Mouse (Mus musculus) G1E (cell line): ENCODE measurements around the gene Grik1. TPM values are rescaled to one million over a fixed set of nuclear protein-coding genes. Genes with fewer than 3 reads are reported as not detected.

Experiments used
- ATAC-seq: 2 replicates; pipeline ENCODE4 v1.8.0; 2016; ENCODE audit warnings: mild to moderate bottlenecking; ENCODE audit not compliant: insufficient number of reproducible peaks, poor library complexity, low FRiP score, severe bottlenecking; ENCODE audit errors: extremely low read depth
- DNase-seq: peaks from one replicate; pipeline ENCODE4 v3.0.0; 2012; ENCODE audit warnings: low spot score
- H3K27me3 ChIP-seq: 2 replicates; pipeline ENCODE4 v1.6.1; 2012; ENCODE audit warnings: mild to moderate bottlenecking, low read length, inconsistent platforms; ENCODE audit not compliant: insufficient read depth
- H3K36me3 ChIP-seq: replicated peaks from 2 replicates; pipeline ENCODE3; 2012; ENCODE audit warnings: mild to moderate bottlenecking, inconsistent platforms
- H3K4me1 ChIP-seq: 2 replicates; pipeline ENCODE4 v1.6.1; 2012; ENCODE audit warnings: low read depth, low read length, inconsistent platforms, mixed read lengths; ENCODE audit not compliant: insufficient read depth
- H3K4me3 ChIP-seq: 2 replicates; pipeline ENCODE4 v1.5.1; 2012; ENCODE audit warnings: low read depth, mild to moderate bottlenecking, inconsistent platforms, low read length, moderate library complexity, mixed read lengths
- H3K9me3 ChIP-seq: replicated peaks from 2 replicates; pipeline ENCODE4 v1.6.1; 2012; ENCODE audit warnings: inconsistent platforms
- CTCF ChIP-seq: IDR thresholded peaks from 2 replicates; pipeline ENCODE4 v1.5.1; 2012; ENCODE audit warnings: low read depth, low read length, inconsistent platforms, mixed read lengths
- GATA1 ChIP-seq: IDR thresholded peaks from 2 replicates; pipeline ENCODE4 v1.6.1; 2012; ENCODE audit warnings: borderline replicate concordance, low read length, inconsistent platforms, mixed read lengths
- GATA2 ChIP-seq: IDR thresholded peaks from 2 replicates; pipeline ENCODE4 v1.6.1; 2012; ENCODE audit warnings: low read depth, low read length, inconsistent platforms, borderline replicate concordance
- POLR2AphosphoS5 ChIP-seq: IDR thresholded peaks from 2 replicates; pipeline ENCODE4 v1.6.1; 2012; ENCODE audit warnings: low read depth, low read length, inconsistent platforms; ENCODE audit not compliant: insufficient replicate concordance
- TAL1 ChIP-seq: conservative IDR thresholded peaks from 2 replicates; pipeline ENCODE4 v1.6.1; 2012; ENCODE audit warnings: low read depth, low read length, inconsistent platforms, mixed read lengths
- polyA plus RNA-seq: library from polyadenylated mRNA; stranded (reverse); fragments of >175 nt; gene quantifications from 2 replicates; pipeline ENCODE4 v1.2.3, GENCODE M21; 2012
- total RNA-seq, 2 experiments: library from RNA; stranded (forward) in 1 of 2; stranded (reverse) in 1 of 2; fragments of 200-1000 nt in 1 of 2; fragments of >200 nt in 1 of 2; fragmentation: Nextera tagmentation in 1 of 2; gene quantifications; 2 replicates each; pipeline ENCODE4 v1.2.3; 2014 to 2017

Grik1 gene
- total and polyA plus RNA-seq, 3 experiments: 0.05 TPM; not detected in 2

DNA sequence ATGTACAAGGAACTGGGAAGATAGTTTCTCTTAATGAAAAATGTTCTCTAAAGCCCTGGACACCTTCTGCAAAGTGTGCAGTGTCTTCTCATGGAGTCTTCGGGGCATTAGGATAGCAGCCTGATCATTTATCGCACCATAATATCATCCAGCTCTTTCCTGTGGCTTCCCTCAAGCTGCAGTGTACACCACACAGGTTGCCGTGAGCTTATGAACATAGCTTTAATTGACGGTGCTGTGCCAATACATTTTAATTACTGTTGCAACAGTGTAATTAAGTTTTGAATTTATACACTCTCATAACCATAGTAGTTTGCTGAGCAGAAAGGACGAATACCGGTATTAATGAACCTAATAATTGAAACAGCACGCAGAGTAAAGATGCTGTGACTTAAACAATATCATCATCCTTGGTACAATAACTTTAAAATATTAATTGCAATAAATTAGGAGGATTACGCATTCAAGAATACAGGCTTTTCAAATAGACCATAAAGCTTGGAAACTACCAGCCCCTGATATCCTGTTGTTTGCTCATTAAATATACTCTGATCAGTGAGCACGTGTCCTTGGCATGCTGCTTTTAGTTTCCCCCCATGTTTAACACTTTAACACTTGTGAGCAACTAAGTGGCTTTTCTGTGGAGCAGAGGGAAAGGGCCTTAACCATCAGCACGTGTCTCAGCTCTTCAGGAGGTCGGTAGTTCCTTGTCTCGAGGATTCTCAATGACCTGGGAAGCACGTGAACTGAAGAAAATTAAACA is 347.8 kb downstream of the Grik1 start:
- peaks cover 24% of the 10 kb centered on the region for H3K9me3 ChIP-seq
- no peaks in the 10 kb centered on the region for H3K36me3 ChIP-seq
- TF ChIP-seq GATA1 (no peak), POLR2AphosphoS5 (no peak), TAL1 (no peak), CTCF (no peak), GATA2 (no peak)
- no peak overlapping the region for H3K4me3 ChIP-seq
- no peaks in the 10 kb centered on the region for H3K4me1 ChIP-seq
- DNase-seq (no peak), ATAC-seq (no peak)
- no peaks in the 10 kb centered on the region for H3K27me3 ChIP-seq

DNA sequence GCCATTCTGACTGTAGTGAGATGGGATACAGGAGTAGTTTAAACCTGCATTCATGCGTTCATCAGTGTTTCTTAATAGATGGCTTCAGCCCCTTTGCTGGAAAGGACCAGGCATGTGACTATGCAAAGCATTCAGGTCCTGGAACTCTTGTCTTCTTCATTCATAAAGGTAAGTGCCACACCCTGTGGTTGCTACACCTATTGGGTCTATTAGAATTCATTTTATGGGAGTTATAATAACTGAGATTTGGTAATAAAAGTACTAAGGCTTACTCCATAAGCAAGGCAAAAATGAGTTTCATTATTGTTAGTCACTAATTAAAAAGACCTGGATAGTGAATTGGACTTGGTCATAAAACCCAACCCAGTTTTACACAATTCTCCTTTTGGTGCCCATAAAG is 355.4 kb downstream of the Grik1 start:
- DNase-seq (no peak), ATAC-seq (no peak)
- no peak overlapping the region for H3K4me3 ChIP-seq
- no peaks in the 10 kb centered on the region for H3K4me1 ChIP-seq
- TF ChIP-seq GATA1 (no peak), TAL1 (no peak), GATA2 (no peak), CTCF (no peak), POLR2AphosphoS5 (no peak)
- no peaks in the 10 kb centered on the region for H3K36me3 ChIP-seq
- peaks cover 12% of the 10 kb centered on the region for H3K9me3 ChIP-seq
- no peaks in the 10 kb centered on the region for H3K27me3 ChIP-seq

DNA sequence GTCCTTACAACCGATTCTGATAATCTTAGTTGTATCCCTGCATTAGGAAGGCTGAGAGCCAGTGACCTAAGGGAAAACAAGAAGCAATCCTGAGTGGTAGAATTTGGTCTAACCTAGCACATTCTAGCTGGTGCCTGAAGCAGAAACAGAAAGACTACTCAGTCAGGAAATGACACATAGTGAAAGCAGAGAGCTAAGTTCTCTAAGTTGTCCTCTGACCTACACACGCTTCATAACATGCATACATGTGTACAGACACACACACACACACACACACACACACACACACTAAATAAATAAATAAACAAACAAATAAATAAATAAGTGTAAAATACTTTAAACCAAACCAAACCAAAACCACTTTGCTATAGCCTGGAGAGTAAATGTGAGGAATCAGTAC is 358.7 kb downstream of the Grik1 start:
- no peaks in the 10 kb centered on the region for H3K27me3 ChIP-seq
- H3K4me3 ChIP-seq: no peak overlapping the region
- peaks cover 9% of the 10 kb centered on the region for H3K9me3 ChIP-seq
- H3K4me1 ChIP-seq: no peaks in the 10 kb centered on the region
- TF ChIP-seq GATA2 (no peak), GATA1 (no peak), TAL1 (no peak), POLR2AphosphoS5 (no peak), CTCF (no peak)
- no peaks in the 10 kb centered on the region for H3K36me3 ChIP-seq
- ATAC-seq: no peak
- DNase-seq: no peak

DNA sequence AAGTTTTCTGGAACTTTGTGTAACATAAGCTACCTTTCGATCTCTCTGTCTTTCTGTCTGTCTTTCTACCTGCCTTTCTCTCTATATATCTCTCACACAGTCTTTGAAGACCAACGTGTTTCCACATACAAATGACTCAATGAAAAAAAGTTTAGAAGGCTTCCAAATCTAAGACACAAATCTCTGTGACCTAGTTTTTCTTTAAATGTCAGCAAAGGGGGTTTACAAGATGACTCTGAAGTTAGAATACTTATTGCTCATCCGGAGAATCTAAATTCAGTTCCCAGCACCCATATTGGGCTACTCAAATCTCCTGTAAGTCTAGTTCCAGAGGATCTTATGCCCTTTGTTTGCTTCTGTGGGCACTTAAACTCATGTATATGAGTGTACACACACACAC is 359.5 kb downstream of the Grik1 start:
- no peak for TF ChIP-seq TAL1
- TF ChIP-seq CTCF: no peak
- TF ChIP-seq GATA1: no peak
- no peak for TF ChIP-seq GATA2
- TF ChIP-seq POLR2AphosphoS5: no peak
- Histone ChIP-seq H3K36me3 (no peaks in the 10 kb centered on the region), H3K4me3 (no peak overlapping the region), H3K9me3 (peaks cover 9% of the 10 kb centered on the region; the same call in 1 of the 2 replicates), H3K4me1 (no peaks in the 10 kb centered on the region), H3K27me3 (no peaks in the 10 kb centered on the region)
- no peak for ATAC-seq
- DNase-seq: no peak

DNA sequence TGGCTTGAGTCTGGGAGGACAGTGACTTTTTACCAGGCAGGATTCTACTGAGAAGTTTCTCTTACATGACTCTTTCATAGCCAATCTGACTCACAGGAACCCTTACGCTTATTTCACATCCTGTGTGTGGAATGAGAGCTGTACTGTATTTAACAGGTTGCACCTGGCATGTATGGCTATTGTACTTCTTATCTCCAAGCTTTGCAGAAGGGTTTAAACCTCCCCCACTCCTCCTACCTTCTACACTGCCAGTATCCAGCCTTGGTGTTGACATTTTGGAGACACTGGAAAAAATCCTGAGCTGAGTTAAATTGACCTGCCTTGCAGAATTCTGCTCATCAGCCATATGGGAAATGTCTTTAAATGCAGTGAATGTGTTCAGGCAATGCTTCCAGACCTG is 361.4 kb downstream of the Grik1 start:
- peaks cover 8% of the 10 kb centered on the region; the same call in 1 of the 2 replicates for H3K9me3 ChIP-seq
- DNase-seq (no peak), ATAC-seq (no peak)
- no peaks in the 10 kb centered on the region for H3K27me3 ChIP-seq
- no peak for TF ChIP-seq POLR2AphosphoS5
- no peak for TF ChIP-seq TAL1
- no peak for TF ChIP-seq CTCF
- TF ChIP-seq GATA1: no peak
- no peak for TF ChIP-seq GATA2
- H3K4me1 ChIP-seq: no peaks in the 10 kb centered on the region
- H3K36me3 ChIP-seq: no peaks in the 10 kb centered on the region
- H3K4me3 ChIP-seq: no peak overlapping the region

DNA sequence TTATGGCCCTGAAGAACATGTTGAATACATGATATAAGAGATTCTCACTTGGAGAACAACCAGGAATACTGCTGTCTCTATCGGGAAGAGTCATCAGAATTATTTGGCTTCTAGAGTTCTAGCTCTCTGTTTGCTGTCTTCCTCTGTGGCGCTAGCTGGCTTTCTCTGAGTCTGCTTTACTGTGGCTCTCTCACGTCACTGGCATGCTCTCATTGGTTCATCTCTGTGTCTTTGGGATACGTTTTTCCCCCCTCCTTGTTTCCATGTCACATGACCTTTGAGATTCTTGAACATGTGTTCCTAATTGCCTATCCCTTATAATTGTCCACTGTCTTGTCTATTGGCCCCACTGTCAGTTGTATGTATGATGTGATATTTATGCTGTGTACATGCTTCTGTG is 372.2 kb downstream of the Grik1 start:
- H3K4me3 ChIP-seq: no peak overlapping the region
- no peak for TF ChIP-seq GATA2
- TF ChIP-seq GATA1: no peak
- no peak for TF ChIP-seq POLR2AphosphoS5
- no peak for TF ChIP-seq CTCF
- TF ChIP-seq TAL1: no peak
- no peak for ATAC-seq

DNA sequence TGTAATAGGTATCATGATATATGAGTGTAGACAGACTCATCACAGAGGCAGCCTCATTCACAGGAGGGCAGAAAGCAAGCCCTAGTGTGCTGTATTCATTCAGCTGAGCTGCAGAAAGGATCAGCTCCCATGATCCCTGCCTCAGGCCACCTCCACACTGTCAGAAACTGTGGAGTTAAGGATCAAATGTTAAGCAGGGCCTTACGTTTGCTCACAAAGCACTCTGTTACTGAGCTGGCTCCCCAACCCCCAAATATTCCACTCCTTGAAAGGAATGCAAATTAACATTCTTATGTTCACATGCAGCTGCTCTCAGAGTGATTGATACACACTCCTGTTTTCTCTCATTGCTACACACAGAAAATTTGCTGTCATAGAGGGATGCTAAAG is 372.9 kb downstream of the Grik1 start:
- TF ChIP-seq GATA2 (no peak), POLR2AphosphoS5 (no peak), TAL1 (no peak), GATA1 (no peak), CTCF (no peak)
- H3K4me3 ChIP-seq: no peak overlapping the region

More for the DNA sequence above, 372.2 kb downstream of the Grik1 start:
- H3K9me3 ChIP-seq: peaks cover 23% of the 10 kb centered on the region
- no peak for DNase-seq
- H3K4me1 ChIP-seq: no peaks in the 10 kb centered on the region
- H3K27me3 ChIP-seq: no peaks in the 10 kb centered on the region
- no peaks in the 10 kb centered on the region for H3K36me3 ChIP-seq

More for the DNA sequence above, 372.9 kb downstream of the Grik1 start:
- DNase-seq (no peak), ATAC-seq (no peak)
- Histone ChIP-seq H3K36me3 (no peaks in the 10 kb centered on the region), H3K9me3 (peaks cover 22% of the 10 kb centered on the region), H3K27me3 (no peaks in the 10 kb centered on the region), H3K4me1 (no peaks in the 10 kb centered on the region)
